Mouse (Mus musculus): ENCODE measurements around the gene Reep3.

Gene Reep3

DNA sequence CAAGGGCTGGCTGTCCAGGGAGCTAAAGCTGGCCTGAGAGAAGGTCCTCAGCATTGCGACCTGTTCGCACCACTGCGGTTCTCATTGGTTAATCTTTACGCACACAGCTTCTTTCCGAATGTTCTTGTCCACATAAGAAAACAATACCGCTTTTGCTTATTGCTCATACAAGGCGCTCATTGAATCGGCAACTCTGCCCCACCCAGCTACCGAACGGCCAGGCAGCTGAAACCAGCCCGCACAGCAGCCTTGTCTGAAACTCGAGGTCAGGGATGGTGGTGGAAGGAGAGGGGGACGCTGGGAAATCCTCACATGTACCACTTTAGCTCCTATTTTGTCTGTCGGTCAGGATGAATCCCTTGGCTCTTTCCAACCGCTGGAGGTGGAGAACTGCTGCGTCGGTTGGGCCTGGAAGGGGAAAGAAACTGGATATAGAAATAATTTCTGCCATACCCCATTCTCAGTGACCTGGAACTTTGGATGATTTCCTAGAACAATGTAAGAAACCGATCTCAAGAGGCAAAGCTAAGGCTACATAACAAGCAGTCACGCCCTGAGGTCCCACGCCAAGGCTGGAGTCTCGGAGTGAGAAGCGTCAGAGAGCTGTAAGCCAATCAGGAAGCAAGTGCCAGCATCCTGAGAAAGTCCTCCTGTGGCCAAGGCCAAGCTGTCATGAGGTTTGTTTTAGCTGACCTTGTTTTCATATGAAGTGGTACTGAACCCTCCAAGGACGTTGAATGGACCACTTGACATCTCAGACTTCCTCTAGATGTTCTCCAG lies 126.2 kb downstream of the Reep3 start:
- DNase-seq (ENCODE audit: low read depth), result no peak

DNA sequence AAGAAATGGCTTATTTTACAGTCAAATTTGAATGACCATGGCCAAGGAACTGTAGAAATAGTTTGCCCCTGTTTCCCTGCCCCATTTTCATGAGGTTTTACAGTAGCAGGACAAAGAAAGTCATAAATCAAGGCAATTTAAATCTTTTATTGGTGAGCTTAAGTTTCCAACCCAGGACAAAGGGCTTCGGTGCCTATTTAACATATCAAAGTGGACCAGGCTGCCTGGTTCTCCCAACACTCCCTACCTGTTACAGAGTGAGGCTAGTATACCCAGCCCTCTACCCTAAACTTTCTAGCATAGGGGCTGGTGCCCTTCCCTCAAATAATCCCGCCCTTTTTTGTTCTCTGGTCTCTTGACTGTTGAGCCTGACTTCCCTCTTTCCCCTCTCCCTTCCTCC lies 127.2 kb downstream of the Reep3 start:
- DNase-seq (ENCODE audit: low read depth), result no peak

DNA sequence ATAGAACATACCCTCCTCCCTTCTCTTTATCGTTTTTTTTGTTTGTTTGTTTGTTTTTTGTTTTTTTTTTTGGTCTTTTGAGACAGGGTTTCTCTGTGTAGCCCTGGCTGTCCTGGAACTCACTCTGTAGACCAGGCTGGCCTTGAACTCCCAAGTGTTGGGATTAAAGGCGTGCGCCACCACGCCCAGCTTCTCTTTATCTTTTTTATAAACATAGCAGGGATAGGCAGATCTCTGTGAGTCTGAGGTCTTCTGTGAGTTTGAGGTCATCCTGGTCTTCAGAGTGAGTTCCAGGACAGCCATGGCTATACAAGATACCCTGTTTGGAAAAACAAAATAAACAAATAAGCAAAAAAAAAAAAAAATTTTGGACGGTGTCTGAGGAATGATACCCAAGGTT lies 127.7 kb downstream of the Reep3 start:
- no peak for DNase-seq (ENCODE audit: low read depth)

DNA sequence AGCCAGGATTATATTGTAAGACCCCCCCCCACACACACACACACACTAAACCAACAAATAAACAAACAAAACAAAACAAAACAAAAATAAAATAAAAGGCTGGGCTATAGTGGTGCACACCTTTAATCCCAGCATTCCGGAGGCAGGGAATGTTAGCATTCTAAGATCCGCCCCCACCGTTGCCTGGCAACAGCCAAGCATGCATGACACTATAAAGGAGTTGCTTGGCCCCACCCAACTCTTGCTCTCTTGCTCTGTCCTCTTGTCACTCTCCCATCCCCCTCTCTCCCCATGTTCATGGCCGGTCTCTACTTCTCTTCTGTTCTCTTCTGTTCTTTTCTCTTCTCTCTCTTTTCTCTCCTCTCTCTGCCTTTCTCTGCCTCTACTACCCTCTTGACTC lies 128.2 kb downstream of the Reep3 start:
- no peak for DNase-seq (ENCODE audit: low read depth)

DNA sequence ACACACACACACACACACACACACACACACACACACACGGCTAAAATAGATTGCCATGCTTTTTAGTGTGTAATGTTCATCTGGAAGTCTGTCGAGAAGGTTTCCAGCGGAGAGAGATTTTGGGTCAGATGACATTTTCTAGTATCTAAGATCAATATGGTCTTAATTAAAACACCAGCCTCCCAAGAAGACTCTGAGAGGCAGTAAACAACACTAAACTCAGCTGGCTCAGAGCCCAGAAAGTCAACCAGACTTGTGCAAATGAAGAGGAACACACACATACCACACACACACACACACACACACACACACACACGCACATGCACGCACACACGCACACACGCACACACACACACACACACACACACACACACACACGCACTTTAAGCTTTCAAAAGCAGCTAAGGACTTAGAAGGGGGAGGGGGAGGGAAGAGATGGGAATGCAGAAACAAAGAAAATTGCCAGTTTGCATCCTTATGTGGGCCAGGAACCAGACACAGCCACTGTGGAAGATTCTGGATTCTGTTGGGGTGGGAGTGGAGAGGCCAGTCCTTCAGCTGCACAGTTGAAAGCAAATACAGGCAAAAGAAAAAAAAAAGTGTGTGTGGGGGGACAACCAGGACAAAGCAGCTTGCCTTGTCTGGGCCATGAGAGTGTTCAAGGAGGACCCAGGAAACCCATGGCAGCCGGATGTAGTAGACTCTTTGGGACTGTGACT lies 130.2 kb downstream of the Reep3 start:
- no peak for DNase-seq (ENCODE audit: low read depth)

DNA sequence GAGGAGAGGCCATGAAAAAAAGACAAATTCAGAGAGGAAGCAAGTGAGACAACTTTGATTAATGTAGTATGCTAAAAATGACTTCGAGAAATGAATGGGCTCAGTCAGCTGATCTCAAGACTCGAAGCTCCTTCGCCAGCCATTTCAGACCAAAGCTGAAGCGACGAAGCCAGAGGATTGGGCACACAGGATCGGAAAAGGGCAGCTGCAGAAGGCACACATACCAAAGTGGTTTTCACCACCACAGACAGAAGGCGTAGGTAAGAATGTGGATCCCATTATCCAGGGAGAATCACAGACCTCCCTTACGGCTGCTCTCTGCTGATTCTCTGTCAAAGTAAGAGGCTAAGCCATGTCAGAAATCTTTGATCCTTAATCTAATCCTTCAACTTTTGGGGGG lies 136.6 kb downstream of the Reep3 start:
- DNase-seq (ENCODE audit: low read depth), result no peak

Measured in naive thymus-derived CD4-positive, alpha-beta T cell, adult 2 months (primary cell).